Mouse (Mus musculus) olfactory bulb, adult 2 months (tissue): ENCODE data around the gene Ptp4a2.
"Not testable (repeated sequence)": the region's sequence is repeated elsewhere in the genome, so short reads cannot be mapped to it uniquely, and the experiment has no call there.

Experiments used
- CTCF ChIP-seq: fragments of 200-500 bp; IDR thresholded peaks from 2 replicates; pipeline ENCODE4 v1.5.1; 2012; ENCODE audit warnings: low read depth, mild to moderate bottlenecking, low read length, moderate library complexity; ENCODE audit not compliant: insufficient read depth
- POLR2A ChIP-seq: fragments of 200-500 bp; IDR thresholded peaks from 2 replicates; pipeline ENCODE4 v1.6.1; 2012; ENCODE audit warnings: mild to moderate bottlenecking, low read depth, low read length, moderate library complexity; ENCODE audit not compliant: insufficient read depth

GRCm38 (mm10) chr4:129866171-129866570, 55.2 kb downstream of the Ptp4a2 start:
- not testable (repeated sequence) for TF ChIP-seq CTCF, POLR2A
